Mouse (Mus musculus) lung, postnatal 0 days (tissue): ENCODE measurements around the gene Tldc2. TPM values are rescaled to one million over a fixed set of nuclear protein-coding genes. Genes with fewer than 3 reads are reported as not detected.

Experiments
- ATAC-seq: fragments of 200-750 bp; cut with Nextera tagmentation; 2 replicates; pipeline ENCODE4 v1.8.0; 2017; ENCODE audit warnings: moderate library complexity
- DNase-seq: peaks from one replicate; pipeline ENCODE4 v3.0.0-alpha.2; 2016; ENCODE audit warnings: low spot score
- H3K27ac ChIP-seq: fragments of 300-500 bp; sonication (generic); 2 replicates; pipeline ENCODE4 v1.5.1; 2014; ENCODE audit warnings: antibody characterized with exemption, mild to moderate bottlenecking, low read length, mixed read lengths
- H3K27me3 ChIP-seq: fragments of 300-500 bp; sonication (generic); replicated peaks from 2 replicates; pipeline ENCODE4 v1.6.1; 2014; ENCODE audit warnings: low read length, mixed read lengths; ENCODE audit not compliant: insufficient read depth
- H3K36me3 ChIP-seq: fragments of 300-500 bp; sonication (generic); 2 replicates; pipeline ENCODE4 v1.6.1; 2014; ENCODE audit warnings: low read length, mixed read lengths; ENCODE audit not compliant: insufficient read depth
- H3K4me1 ChIP-seq: fragments of 300-500 bp; sonication (generic); 2 replicates; pipeline ENCODE4 v1.6.1; 2014; ENCODE audit warnings: antibody characterized with exemption, low read depth, low read length, mixed read lengths; ENCODE audit not compliant: insufficient read depth
- H3K4me2 ChIP-seq: fragments of 300-500 bp; sonication (generic); replicated peaks from 2 replicates; pipeline ENCODE4 v1.6.1; 2014; ENCODE audit warnings: low read depth, mild to moderate bottlenecking, low read length, moderate library complexity, mixed read lengths
- H3K4me3 ChIP-seq: fragments of 300-500 bp; sonication (generic); 2 replicates; pipeline ENCODE4 v1.5.1; 2014; ENCODE audit warnings: low read depth, low read length
- H3K9ac ChIP-seq: fragments of 300-500 bp; sonication (generic); replicated peaks from 2 replicates; pipeline ENCODE4 v1.6.1; 2014; ENCODE audit warnings: low read depth, mild to moderate bottlenecking
- H3K9me3 ChIP-seq: fragments of 300-500 bp; sonication (generic); 2 replicates; pipeline ENCODE4 v1.6.1; 2016; ENCODE audit warnings: low read length, mixed read lengths
- CTCF ChIP-seq: IDR thresholded peaks from 2 replicates; pipeline ENCODE4 v1.5.1; 2016; ENCODE audit warnings: antibody characterized with exemption, mild to moderate bottlenecking
- EP300 ChIP-seq: IDR thresholded peaks from 2 replicates; pipeline ENCODE4 v1.6.1; 2016; ENCODE audit warnings: antibody characterized with exemption, mild to moderate bottlenecking, control low read depth
- WGBS: fragments of 180-500 bp; shearing (Covaris S2); extraction: QIAGEN DNeasy Blood & Tissue Kit; methylation state at CpG from one replicate; pipeline ENCODE4 v1.1.7; 2014; 5-methylcytosine and 5-hydroxymethylcytosine counted together
- polyA plus RNA-seq: library from polyadenylated mRNA; unstranded; fragments of >200 nt; fragmentation: Nextera tagmentation; extraction: Ambion mirVana; gene quantifications from 2 replicates; pipeline ENCODE4 v1.2.1, GENCODE M21; 2015

Tldc2 gene
- polyA plus RNA-seq, 1 experiment from 2014 or later: not detected

GRCm38 (mm10) chr2:157135529-157136120, 48.8 kb downstream of the Tldc2 start:
- DNase-seq (peak; percentile 61), ATAC-seq (0 out of 2 replicates have a peak, but pooled peaks have one; percentile 21)
- H3K36me3 ChIP-seq: no peaks in the 10 kb centered on the region
- H3K9me3 ChIP-seq: no peaks in the 10 kb centered on the region; the same call in 1 of the 2 replicates
- H3K4me3 ChIP-seq: peak overlapping the region; percentile 67; the same call in 1 of the 2 replicates
- TF ChIP-seq CTCF (no peak), EP300 (no peak; the same call in 1 of the 2 replicates)
- H3K27me3 ChIP-seq: no peaks in the 10 kb centered on the region
- H3K4me2 ChIP-seq: peak overlapping the region; percentile 79
- H3K9ac ChIP-seq: no peak overlapping the region
- WGBS: 74% methylated on average over 10 of the region's 10 CpGs
- H3K4me1 ChIP-seq: no peaks in the 10 kb centered on the region; the same call in 1 of the 2 replicates
- peak overlapping the region; percentile 91 for H3K27ac ChIP-seq

GRCm38 (mm10) chr2:157136176-157136575, 49.3 kb downstream of the Tldc2 start:
- WGBS: 86% methylated on average over 4 of the region's 4 CpGs
- ATAC-seq: no peak
- Histone ChIP-seq H3K36me3 (no peaks in the 10 kb centered on the region), H3K4me2 (no peak overlapping the region), H3K9ac (no peak overlapping the region), H3K27ac (no peak overlapping the region), H3K27me3 (no peaks in the 10 kb centered on the region), H3K9me3 (no peaks in the 10 kb centered on the region; the same call in 1 of the 2 replicates), H3K4me3 (no peak overlapping the region), H3K4me1 (no peaks in the 10 kb centered on the region; the same call in 1 of the 2 replicates)
- DNase-seq: no peak
- no peak for TF ChIP-seq CTCF
- TF ChIP-seq EP300: no peak

DNA sequence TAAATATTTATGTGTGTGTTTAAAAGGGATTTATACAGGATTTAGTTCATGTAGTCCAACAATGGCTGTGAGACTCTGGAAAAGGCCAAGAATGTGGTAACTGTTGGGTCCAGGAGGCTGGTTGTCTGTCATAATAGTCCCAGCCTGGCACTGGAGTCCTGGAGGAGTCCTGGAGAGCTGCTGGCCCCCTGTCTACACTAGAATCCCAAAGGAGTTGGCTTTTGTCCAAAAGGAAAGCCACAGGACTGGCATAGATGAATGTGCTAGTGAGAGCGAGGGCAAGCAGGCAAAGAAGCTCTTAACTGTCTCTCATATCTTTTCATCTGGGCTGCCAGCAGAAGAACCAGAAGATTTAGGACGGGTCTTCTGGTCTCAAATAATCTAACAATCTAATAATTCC, 49.8 kb downstream of the Tldc2 start:
- no peak overlapping the region for H3K4me3 ChIP-seq
- 32% methylated on average over 2 of the region's 2 CpGs for WGBS
- peak overlapping the region; percentile 38; the same call in 1 of the 2 replicates for H3K27ac ChIP-seq
- H3K4me2 ChIP-seq: no peak overlapping the region
- no peak overlapping the region for H3K9ac ChIP-seq
- TF ChIP-seq CTCF: no peak
- TF ChIP-seq EP300: no peak
- H3K27me3 ChIP-seq: no peaks in the 10 kb centered on the region
- H3K36me3 ChIP-seq: no peaks in the 10 kb centered on the region
- H3K4me1 ChIP-seq: no peaks in the 10 kb centered on the region; the same call in 1 of the 2 replicates
- ATAC-seq: no peak
- H3K9me3 ChIP-seq: no peaks in the 10 kb centered on the region; the same call in 1 of the 2 replicates
- no peak for DNase-seq

DNA sequence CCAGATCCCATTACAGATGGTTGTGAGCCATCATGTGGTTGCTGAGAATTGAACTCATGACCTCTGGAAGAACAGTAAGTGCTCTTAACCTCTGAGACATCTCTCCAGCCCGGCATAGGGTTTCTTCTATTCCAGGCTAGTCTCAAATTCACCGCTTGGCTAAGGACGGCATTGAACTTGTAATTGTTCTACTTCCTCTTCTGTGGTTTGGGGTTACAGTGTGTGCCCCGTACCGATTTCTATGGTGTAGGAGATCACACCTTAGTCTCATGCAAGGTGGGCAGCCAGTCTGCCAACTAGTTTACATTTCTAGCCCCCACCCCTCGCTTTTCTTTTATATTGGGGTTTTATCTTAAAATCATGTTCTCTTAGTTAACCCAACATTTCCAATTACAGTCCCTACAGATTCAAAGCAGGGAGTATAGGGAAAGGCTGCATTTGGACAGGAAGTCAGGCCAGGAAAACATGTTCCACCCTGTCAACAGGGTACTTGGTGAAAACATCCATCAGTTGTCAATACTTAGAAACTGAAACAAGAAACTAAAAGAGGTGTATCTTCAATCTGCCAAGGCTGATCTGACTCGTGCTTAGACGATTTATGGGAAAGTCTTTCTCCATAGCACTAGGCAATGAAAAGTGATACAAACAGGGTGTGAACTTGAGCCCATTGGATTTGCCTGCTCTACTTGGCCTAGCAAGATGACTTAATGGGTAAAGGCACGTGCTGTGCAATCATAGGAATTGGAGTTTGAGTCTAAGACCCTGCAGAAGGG, 51.3 kb downstream of the Tldc2 start:
- no peaks in the 10 kb centered on the region for H3K27me3 ChIP-seq
- H3K36me3 ChIP-seq: no peaks in the 10 kb centered on the region
- H3K4me3 ChIP-seq: no peak overlapping the region
- H3K4me1 ChIP-seq: no peaks in the 10 kb centered on the region; the same call in 1 of the 2 replicates
- WGBS: 78% methylated on average over 9 of the region's 9 CpGs
- no peak for TF ChIP-seq CTCF
- TF ChIP-seq EP300: no peak
- H3K4me2 ChIP-seq: no peak overlapping the region
- no peaks in the 10 kb centered on the region; the same call in 1 of the 2 replicates for H3K9me3 ChIP-seq
- H3K9ac ChIP-seq: no peak overlapping the region
- no peak overlapping the region for H3K27ac ChIP-seq
- no peak for DNase-seq
- no peak for ATAC-seq

GRCm38 (mm10) chr2:157138808-157139207, 52.0 kb downstream of the Tldc2 start:
- H3K4me2 ChIP-seq: no peak overlapping the region
- no peak overlapping the region for H3K4me3 ChIP-seq
- DNase-seq: no peak
- no peak overlapping the region for H3K27ac ChIP-seq
- H3K36me3 ChIP-seq: no peaks in the 10 kb centered on the region
- H3K27me3 ChIP-seq: no peaks in the 10 kb centered on the region
- 80% methylated on average over 5 of the region's 5 CpGs for WGBS
- TF ChIP-seq CTCF (no peak), EP300 (no peak)
- ATAC-seq: no peak
- no peak overlapping the region for H3K9ac ChIP-seq
- no peaks in the 10 kb centered on the region; the same call in 1 of the 2 replicates for H3K9me3 ChIP-seq
- no peaks in the 10 kb centered on the region; the same call in 1 of the 2 replicates for H3K4me1 ChIP-seq

DNA sequence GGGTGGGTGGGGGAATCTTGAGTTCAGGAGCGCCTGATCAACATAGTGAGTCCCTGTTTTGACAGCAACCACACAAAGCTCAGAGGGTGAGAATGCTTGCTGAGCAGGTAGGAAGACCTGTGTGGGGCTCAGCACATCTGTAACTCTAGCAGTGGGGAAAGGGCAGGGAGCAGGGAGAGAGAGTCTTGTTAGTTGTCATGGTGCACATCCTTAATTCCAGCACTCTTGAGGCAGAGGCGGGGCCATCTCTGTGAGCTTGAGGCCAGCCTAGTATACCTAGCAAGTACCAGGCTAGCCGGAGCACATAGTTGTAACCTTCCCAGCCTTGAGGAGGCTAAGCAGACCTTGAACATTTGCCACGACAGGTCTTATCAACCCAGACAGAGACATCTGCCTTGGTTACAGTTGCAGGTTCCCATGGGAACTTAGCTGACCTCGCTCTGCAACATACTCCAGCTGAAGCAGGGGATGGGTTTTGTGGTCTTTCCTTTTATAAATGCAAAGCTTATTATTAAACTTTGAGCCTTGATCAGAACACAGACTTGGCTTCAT, 52.5 kb downstream of the Tldc2 start:
- H3K36me3 ChIP-seq: no peaks in the 10 kb centered on the region
- 89% methylated on average over 5 of the region's 5 CpGs for WGBS
- ATAC-seq (no peak), DNase-seq (no peak)
- no peak overlapping the region for H3K4me2 ChIP-seq
- H3K9me3 ChIP-seq: no peaks in the 10 kb centered on the region; the same call in 1 of the 2 replicates
- H3K9ac ChIP-seq: no peak overlapping the region
- no peaks in the 10 kb centered on the region; the same call in 1 of the 2 replicates for H3K4me1 ChIP-seq
- H3K27me3 ChIP-seq: no peaks in the 10 kb centered on the region
- no peak overlapping the region for H3K4me3 ChIP-seq
- H3K27ac ChIP-seq: no peak overlapping the region
- no peak for TF ChIP-seq EP300
- TF ChIP-seq CTCF: no peak
